Mouse (Mus musculus): ENCODE measurements around the gene Nipsnap1.

Gene Nipsnap1

GRCm38 (mm10) chr11:4874551-4874950, 800 bp downstream of the Nipsnap1 start:
- DNase-seq: peak; percentile 84

GRCm38 (mm10) chr11:4881087-4881486, 7.3 kb downstream of the Nipsnap1 start:
- no peak for DNase-seq

GRCm38 (mm10) chr11:4882892-4883627, 9.3 kb downstream of the Nipsnap1 start:
- DNase-seq: peak; percentile 96

GRCm38 (mm10) chr11:4885385-4885903, 11.7 kb downstream of the Nipsnap1 start:
- no peak for DNase-seq

GRCm38 (mm10) chr11:4886987-4887386, 13.2 kb downstream of the Nipsnap1 start:
- no peak for DNase-seq

- peak; percentile 79 for DNase-seq
Measured at GRCm38 (mm10) chr11:4894848-4895816, 21.4 kb downstream of the Nipsnap1 start, which contains the start of gene Thoc5. Gene Thoc5 (plus strand): TSS chr11:4895320.

- no peak for DNase-seq
Measured at GRCm38 (mm10) chr11:4900437-4900836, 26.7 kb downstream of the Nipsnap1 start.

GRCm38 (mm10) chr11:4901956-4902355, 28.2 kb downstream of the Nipsnap1 start:
- no peak for DNase-seq

- DNase-seq: no peak
Measured at GRCm38 (mm10) chr11:4906231-4906630, 32.5 kb downstream of the Nipsnap1 start.

GRCm38 (mm10) chr11:4916068-4916467, 42.3 kb downstream of the Nipsnap1 start:
- peak; percentile 48 for DNase-seq

GRCm38 (mm10) chr11:4921281-4921680, 47.5 kb downstream of the Nipsnap1 start:
- no peak for DNase-seq

- DNase-seq: no peak
Measured at GRCm38 (mm10) chr11:4921751-4922150, 48.0 kb downstream of the Nipsnap1 start.

- no peak for DNase-seq
Measured at GRCm38 (mm10) chr11:4927224-4927623, 53.5 kb downstream of the Nipsnap1 start.

GRCm38 (mm10) chr11:4931009-4931601, 57.4 kb downstream of the Nipsnap1 start:
- peak; percentile 78 for DNase-seq

- no peak for DNase-seq
Measured at GRCm38 (mm10) chr11:4936243-4936642, 62.5 kb downstream of the Nipsnap1 start.
